Mouse (Mus musculus) embryonic facial prominence, embryonic 14.5 days (tissue): Measurements from ENCODE around the gene Rpap1. TPM values are rescaled to one million over a fixed set of nuclear protein-coding genes. Genes with fewer than 3 reads are reported as not detected.

Experiments used
- ATAC-seq: fragments of 200-750 bp; cut with Nextera tagmentation; 2 replicates; pipeline ENCODE4 v1.8.0; 2017; ENCODE audit warnings: low read depth, moderate number of reproducible peaks, moderate TSS enrichment
- DNase-seq: peaks from one replicate; pipeline ENCODE4 v3.0.0-alpha.2; 2015; ENCODE audit warnings: low spot score
- H3K27ac ChIP-seq: fragments of 300-500 bp; sonication (generic); replicated peaks from 2 replicates; pipeline ENCODE4 v1.5.1; 2014; ENCODE audit warnings: low read depth, mild to moderate bottlenecking, low read length, moderate library complexity
- H3K27me3 ChIP-seq: fragments of 300-500 bp; sonication (generic); replicated peaks from 2 replicates; pipeline ENCODE4 v1.6.1; 2014; ENCODE audit warnings: low read length; ENCODE audit not compliant: control insufficient read depth, insufficient read depth
- H3K36me3 ChIP-seq: fragments of 300-500 bp; sonication (generic); 2 replicates; pipeline ENCODE4 v1.6.1; 2014; ENCODE audit warnings: low read length, mixed read lengths; ENCODE audit not compliant: control insufficient read depth, insufficient read depth
- H3K4me1 ChIP-seq: fragments of 300-500 bp; sonication (generic); 2 replicates; pipeline ENCODE4 v1.6.1; 2014; ENCODE audit warnings: antibody characterized with exemption, low read length; ENCODE audit not compliant: control insufficient read depth, insufficient read depth
- H3K4me2 ChIP-seq: fragments of 300-500 bp; sonication (generic); 2 replicates; pipeline ENCODE4 v1.6.1; 2014; ENCODE audit warnings: low read depth, mild to moderate bottlenecking, low read length, moderate library complexity, mixed read lengths
- H3K4me3 ChIP-seq: fragments of 300-500 bp; sonication (generic); 2 replicates; pipeline ENCODE4 v1.5.1; 2014; ENCODE audit warnings: low read depth, mild to moderate bottlenecking, low read length
- H3K9ac ChIP-seq: fragments of 300-500 bp; sonication (generic); 2 replicates; pipeline ENCODE4 v1.6.1; 2014; ENCODE audit warnings: low read depth, mild to moderate bottlenecking, low read length, moderate library complexity, mixed read lengths
- H3K9me3 ChIP-seq: fragments of 300-500 bp; sonication (generic); 2 replicates; pipeline ENCODE4 v1.6.1; 2016; ENCODE audit warnings: low read length; ENCODE audit not compliant: control insufficient read depth
- WGBS: fragments of 180-500 bp; shearing (Covaris S2); extraction: QIAGEN DNeasy Blood & Tissue Kit; methylation state at CpG from one replicate; pipeline ENCODE4 v1.1.7; 2014; 5-methylcytosine and 5-hydroxymethylcytosine counted together
- polyA plus RNA-seq: library from polyadenylated mRNA; unstranded; fragments of >200 nt; fragmentation: Nextera tagmentation; extraction: Ambion mirVana; gene quantifications from 2 replicates; pipeline ENCODE4 v1.2.1, GENCODE M21; 2014

The Rpap1 gene
- polyA plus RNA-seq, 1 experiment from 2014 or later = 18.3 TPM

- ATAC-seq (peak; percentile 42), DNase-seq (peak; percentile 83)
- peaks cover 24% of the 10 kb centered on the region for H3K4me1 ChIP-seq
- no peak overlapping the region for H3K4me2 ChIP-seq
- H3K4me3 ChIP-seq = no peak overlapping the region
- H3K27ac ChIP-seq = peak overlapping the region; percentile 33
- 43% methylated on average over 10 of the region's 10 CpGs for WGBS
- H3K9ac ChIP-seq = no peak overlapping the region
- 0 out of 2 replicates have a peak, but pooled peaks cover 4% of the 10 kb centered on the region for H3K27me3 ChIP-seq
- H3K36me3 ChIP-seq = peaks cover 36% of the 10 kb centered on the region
- no peaks in the 10 kb centered on the region for H3K9me3 ChIP-seq
Observed at GRCm38 (mm10) chr2:119802767-119803617, 15.7 kb upstream of the Rpap1 start.

GRCm38 (mm10) chr2:119800876-119801846 lies 13.8 kb upstream of the Rpap1 start:
- DNase-seq = no peak
- Histone ChIP-seq H3K36me3 (peaks cover 26% of the 10 kb centered on the region), H3K9me3 (no peaks in the 10 kb centered on the region), H3K9ac (peak overlapping the region; percentile 90), H3K4me1 (peaks cover 24% of the 10 kb centered on the region), H3K27ac (no peak overlapping the region), H3K4me2 (peak overlapping the region; percentile 95), H3K4me3 (peak overlapping the region; percentile 87), H3K27me3 (peaks cover 10% of the 10 kb centered on the region; the same call in 1 of the 2 replicates)
- no peak for ATAC-seq
- 49% methylated on average over 15 of the region's 15 CpGs for WGBS

- H3K4me2 ChIP-seq = peak overlapping the region; percentile 95
- DNase-seq (no peak), ATAC-seq (peak; percentile 16; the same call in 1 of the 2 replicates)
- H3K4me1 ChIP-seq = peaks cover 24% of the 10 kb centered on the region
- peak overlapping the region; percentile 90 for H3K9ac ChIP-seq
- peak overlapping the region; percentile 28; the same call in 1 of the 2 replicates for H3K27ac ChIP-seq
- H3K9me3 ChIP-seq = no peaks in the 10 kb centered on the region
- H3K36me3 ChIP-seq = peaks cover 17% of the 10 kb centered on the region
- WGBS = under 1% methylated on average over 9 of the region's 27 CpGs
- H3K27me3 ChIP-seq = peaks cover 10% of the 10 kb centered on the region; the same call in 1 of the 2 replicates
- H3K4me3 ChIP-seq = peak overlapping the region; percentile 87
Observed at GRCm38 (mm10) chr2:119799961-119800550, 12.7 kb upstream of the Rpap1 start.

GRCm38 (mm10) chr2:119799181-119799960 lies 12.0 kb upstream of the Rpap1 start:
- H3K9me3 ChIP-seq = no peaks in the 10 kb centered on the region
- 0% methylated on average over 6 of the region's 89 CpGs for WGBS
- peak overlapping the region; percentile 28; the same call in 1 of the 2 replicates for H3K27ac ChIP-seq
- DNase-seq (no peak), ATAC-seq (peak; percentile 70)
- H3K36me3 ChIP-seq = peaks cover 11% of the 10 kb centered on the region
- H3K4me1 ChIP-seq = peaks cover 24% of the 10 kb centered on the region
- peaks cover 10% of the 10 kb centered on the region; the same call in 1 of the 2 replicates for H3K27me3 ChIP-seq
- peak overlapping the region; percentile 90 for H3K9ac ChIP-seq
- H3K4me2 ChIP-seq = peak overlapping the region; percentile 95
- peak overlapping the region; percentile 87 for H3K4me3 ChIP-seq

GRCm38 (mm10) chr2:119798246-119798927 lies 11.1 kb upstream of the Rpap1 start:
- H3K27me3 ChIP-seq = peaks cover 10% of the 10 kb centered on the region; the same call in 1 of the 2 replicates
- no peaks in the 10 kb centered on the region for H3K9me3 ChIP-seq
- H3K4me2 ChIP-seq = 0 out of 2 replicates have a peak overlapping the region, but pooled peaks have one; percentile 95
- H3K4me1 ChIP-seq = peaks cover 16% of the 10 kb centered on the region
- WGBS = 11% methylated on average over 12 of the region's 13 CpGs
- DNase-seq (peak; percentile 68), ATAC-seq (no peak)
- peak overlapping the region; percentile 87; the same call in 1 of the 2 replicates for H3K4me3 ChIP-seq
- no peak overlapping the region for H3K9ac ChIP-seq
- H3K36me3 ChIP-seq = 0 out of 2 replicates have a peak, but pooled peaks cover 3% of the 10 kb centered on the region
- no peak overlapping the region for H3K27ac ChIP-seq

GRCm38 (mm10) chr2:119797279-119797783 lies 10.0 kb upstream of the Rpap1 start, which contains the start of gene Tyro3:
Tyro3 (plus strand) TSS chr2:119797733.
- no peaks in the 10 kb centered on the region for H3K9me3 ChIP-seq
- H3K4me2 ChIP-seq = no peak within 1 kb of the TSS
- DNase-seq (no peak), ATAC-seq (no peak)
- no peak within 1 kb of the TSS for H3K27ac ChIP-seq
- H3K9ac ChIP-seq = no peak within 1 kb of the TSS
- H3K4me3 ChIP-seq = no peak within 1 kb of the TSS; the same call in 1 of the 2 replicates
- peaks cover 10% of the 10 kb centered on the region for H3K4me1 ChIP-seq
- no peaks in the 10 kb centered on the region for H3K36me3 ChIP-seq
- peaks cover 10% of the 10 kb centered on the region; the same call in 1 of the 2 replicates for H3K27me3 ChIP-seq
- WGBS = 74% methylated on average over 5 of the region's 5 CpGs

- no peak overlapping the region for H3K9ac ChIP-seq
- H3K27ac ChIP-seq = no peak overlapping the region
- H3K4me1 ChIP-seq = peaks cover 5% of the 10 kb centered on the region; the same call in 1 of the 2 replicates
- no peak overlapping the region for H3K4me2 ChIP-seq
- H3K9me3 ChIP-seq = no peaks in the 10 kb centered on the region
- no peaks in the 10 kb centered on the region for H3K27me3 ChIP-seq
- ATAC-seq (no peak), DNase-seq (no peak)
- H3K36me3 ChIP-seq = no peaks in the 10 kb centered on the region
- 79% methylated on average over 2 of the region's 2 CpGs for WGBS
- H3K4me3 ChIP-seq = no peak overlapping the region
Observed at GRCm38 (mm10) chr2:119789996-119790395, 2.7 kb upstream of the Rpap1 start.
